Mouse (Mus musculus) natural killer cell, adult 2 months (primary cell): ENCODE results near the gene Hist2h2bb.
A peak's percentile ranks its signal among the peaks of the same experiment; 100 is the strongest.
"Not testable (repeated sequence)": the region's sequence is repeated elsewhere in the genome, so short reads cannot be mapped to it uniquely, and the experiment has no call there.

Experiments
- DNase-seq, 2 experiments: peaks; one replicate each; pipeline ENCODE4 v3.0.0; 2022; ENCODE audit warnings: low spot score in 2 of 2

Hist2h2bb gene

GRCm38 (mm10) chr3:96269511-96270474 is at the start of gene Hist2h2bb:
Gene Hist2h2bb (plus strand): TSS chr3:96269752.
- DNase-seq: peak; percentile 89 to 92

GRCm38 (mm10) chr3:96220131-96220764 is 49.3 kb upstream of the Hist2h2bb start:
- DNase-seq: not testable (repeated sequence)

- DNase-seq: peak; percentile 84 to 88
These were observed 48.5 kb upstream of the Hist2h2bb start, which contains the start of the genes Hist2h2ac and Hist2h2be for GRCm38 (mm10) chr3:96220765-96221639. Gene Hist2h2ac (minus strand): TSS chr3:96220880. Gene Hist2h2be (plus strand): TSS chr3:96221119.

GRCm38 (mm10) chr3:96221640-96222038 is 47.9 kb upstream of the Hist2h2bb start:
- no peak for DNase-seq

- DNase-seq: no peak
These were observed 46.8 kb upstream of the Hist2h2bb start for GRCm38 (mm10) chr3:96222774-96223173.

DNA sequence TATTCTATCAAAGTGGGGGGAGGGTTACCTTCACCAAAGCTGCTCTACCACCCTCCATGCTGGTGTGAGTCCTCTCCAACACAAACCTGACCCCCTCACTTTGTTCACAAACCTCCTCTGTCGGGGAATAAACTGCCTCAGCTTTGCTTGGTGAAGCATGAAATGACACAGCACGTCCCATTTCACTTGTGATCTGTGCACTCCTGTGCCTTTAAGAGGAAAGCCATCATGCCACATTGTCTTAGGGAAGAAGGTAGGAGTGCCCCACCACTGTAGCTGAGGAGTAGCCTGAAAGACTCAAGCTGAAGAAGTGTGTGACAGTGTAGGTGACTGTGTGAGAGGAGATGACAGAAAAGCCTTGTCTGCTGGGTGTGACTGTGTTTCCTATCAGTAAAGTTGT is 44.1 kb upstream of the Hist2h2bb start:
- no peak for DNase-seq

DNA sequence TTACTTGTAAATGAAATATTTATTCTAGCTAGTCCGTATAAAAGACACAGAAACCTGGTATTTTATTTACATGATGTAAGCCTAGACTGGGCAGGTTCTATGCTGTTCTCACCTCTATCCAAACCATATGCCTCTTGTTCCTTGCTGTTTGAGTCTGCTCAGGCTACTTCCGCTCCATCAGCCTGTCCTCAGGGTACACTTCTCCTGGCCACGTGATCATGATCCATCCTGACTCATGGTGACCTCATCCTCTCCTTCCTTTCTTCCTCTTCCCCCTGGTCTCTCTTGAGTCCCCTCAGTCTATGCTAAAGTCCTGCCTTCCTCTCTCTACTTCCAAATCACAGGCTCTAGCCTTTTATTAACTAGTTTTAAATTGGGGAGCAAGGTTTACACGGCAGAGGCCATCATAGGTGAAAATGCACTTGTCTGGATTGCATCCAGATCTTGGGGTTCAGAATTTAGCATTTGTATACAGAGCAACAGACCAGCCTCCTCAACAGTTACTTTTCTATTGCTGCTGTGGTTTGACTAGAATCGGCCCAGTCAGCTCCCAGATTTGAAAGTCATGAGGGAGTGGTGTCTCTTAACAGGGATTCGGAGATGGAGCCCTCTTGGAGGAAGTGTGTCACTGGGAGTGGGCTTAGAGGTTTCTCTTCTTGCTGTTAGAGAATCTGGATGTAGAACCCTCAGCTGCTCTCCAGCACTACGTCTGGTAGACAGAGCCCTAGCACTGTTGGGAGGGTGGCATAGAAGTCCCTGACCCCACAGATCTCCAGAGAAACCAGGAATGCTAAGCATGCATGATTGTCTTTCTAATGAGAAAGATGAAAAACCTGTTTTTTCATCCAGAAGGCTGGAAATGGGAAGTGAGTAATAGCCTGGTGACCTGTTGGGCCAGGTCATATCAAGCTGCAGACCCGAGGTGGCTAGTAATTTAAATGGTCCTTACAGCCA is 42.6 kb upstream of the Hist2h2bb start:
- no peak for DNase-seq

- no peak for DNase-seq
These were observed 40.7 kb upstream of the Hist2h2bb start for GRCm38 (mm10) chr3:96228828-96229227.

GRCm38 (mm10) chr3:96230404-96230803 is 39.1 kb upstream of the Hist2h2bb start:
- DNase-seq: no peak

- no peak for DNase-seq
These were observed 38.4 kb upstream of the Hist2h2bb start for GRCm38 (mm10) chr3:96230910-96231757.

DNA sequence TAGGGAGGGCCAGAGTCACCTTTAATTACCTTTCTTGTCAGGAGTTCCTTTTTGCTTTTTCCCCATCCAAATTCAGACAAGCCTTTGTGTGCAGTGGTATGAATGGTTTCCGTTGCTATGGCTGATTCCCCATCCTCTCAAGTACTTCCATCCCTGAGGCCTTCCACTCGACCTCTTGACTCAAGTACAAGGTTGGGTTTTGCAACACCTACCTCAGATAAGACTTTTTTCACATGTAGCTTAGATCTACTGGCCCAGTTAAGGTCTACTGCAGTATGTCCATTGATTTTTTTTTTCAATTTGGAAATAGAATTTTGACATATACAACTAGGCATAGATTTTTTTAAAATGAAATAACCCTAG is 37.8 kb upstream of the Hist2h2bb start:
- no peak for DNase-seq

- DNase-seq: no peak
These were observed 34.6 kb upstream of the Hist2h2bb start for GRCm38 (mm10) chr3:96234914-96235313.

DNA sequence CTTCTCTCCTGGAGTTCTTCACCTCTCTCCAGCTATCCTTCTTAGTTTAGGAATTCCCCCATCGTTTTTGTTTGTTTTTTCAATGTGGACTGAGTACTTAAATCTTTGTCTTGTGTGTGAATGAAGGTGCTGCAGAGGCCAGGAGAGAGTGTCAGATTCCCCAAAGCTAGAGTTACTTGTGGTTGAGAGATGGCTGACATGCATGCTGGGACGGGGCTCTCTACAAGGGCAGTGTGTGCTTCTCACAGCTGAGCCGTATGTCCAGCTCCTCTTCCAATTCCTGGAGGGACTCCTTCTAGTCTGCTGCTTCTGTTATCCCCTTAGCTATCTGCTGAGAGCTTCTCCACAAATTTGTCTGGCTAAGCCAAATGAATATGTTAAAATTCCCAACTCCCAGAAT is 33.7 kb upstream of the Hist2h2bb start:
- no peak for DNase-seq

DNA sequence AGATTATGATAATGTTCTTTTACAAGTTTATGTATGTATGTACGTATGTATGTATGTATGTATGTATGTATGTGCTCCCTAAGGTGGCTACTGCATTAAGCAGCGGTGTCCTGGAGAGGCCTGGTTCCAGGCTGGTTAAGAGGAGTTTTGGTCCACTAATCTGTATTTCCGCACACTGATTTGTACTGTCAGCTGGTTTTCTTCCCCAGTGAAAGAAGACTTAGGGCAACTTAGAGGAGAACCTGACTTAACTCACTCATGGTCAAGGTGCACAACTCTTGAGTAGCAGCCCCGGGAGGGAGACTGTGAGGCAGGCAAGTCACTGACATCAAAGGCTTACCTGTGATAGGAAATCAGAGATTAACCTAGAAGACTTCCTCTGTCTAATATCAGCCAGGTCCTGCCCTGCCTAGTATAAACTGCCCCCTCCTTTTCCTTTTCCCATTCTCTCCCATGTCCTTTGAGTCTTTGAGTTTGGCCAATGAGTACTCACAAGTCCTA is 32.7 kb upstream of the Hist2h2bb start:
- no peak for DNase-seq

GRCm38 (mm10) chr3:96237335-96237903 is 32.1 kb upstream of the Hist2h2bb start:
- no peak for DNase-seq

DNA sequence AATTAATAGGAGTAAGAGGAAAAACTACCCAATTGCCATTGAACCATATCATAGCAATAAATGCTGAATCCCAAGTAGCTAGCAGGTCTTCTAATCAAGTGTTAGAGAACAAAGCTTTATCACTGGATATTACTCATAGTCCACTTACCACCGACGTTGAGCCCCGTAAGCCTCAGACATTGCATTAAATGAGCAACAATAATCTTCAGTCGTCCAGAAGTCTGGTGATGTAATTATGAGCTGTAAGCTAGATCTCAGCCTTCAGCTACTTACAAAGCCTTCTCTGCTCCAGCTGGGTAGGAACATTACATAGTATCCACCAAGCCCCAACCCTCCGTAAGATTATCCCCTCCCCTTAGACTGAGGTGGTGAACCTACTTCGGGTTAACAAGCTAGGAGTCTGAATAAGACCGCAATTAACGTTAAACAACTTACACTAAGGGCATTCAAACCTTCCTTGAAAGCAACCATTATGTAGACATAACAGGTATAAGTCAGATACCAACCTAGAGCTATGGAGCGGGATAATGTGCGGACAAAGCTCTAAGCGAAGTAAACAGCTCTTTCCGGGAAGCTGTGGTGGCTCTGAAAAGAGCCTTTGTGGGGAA is 31.5 kb upstream of the Hist2h2bb start:
- no peak for DNase-seq

DNA sequence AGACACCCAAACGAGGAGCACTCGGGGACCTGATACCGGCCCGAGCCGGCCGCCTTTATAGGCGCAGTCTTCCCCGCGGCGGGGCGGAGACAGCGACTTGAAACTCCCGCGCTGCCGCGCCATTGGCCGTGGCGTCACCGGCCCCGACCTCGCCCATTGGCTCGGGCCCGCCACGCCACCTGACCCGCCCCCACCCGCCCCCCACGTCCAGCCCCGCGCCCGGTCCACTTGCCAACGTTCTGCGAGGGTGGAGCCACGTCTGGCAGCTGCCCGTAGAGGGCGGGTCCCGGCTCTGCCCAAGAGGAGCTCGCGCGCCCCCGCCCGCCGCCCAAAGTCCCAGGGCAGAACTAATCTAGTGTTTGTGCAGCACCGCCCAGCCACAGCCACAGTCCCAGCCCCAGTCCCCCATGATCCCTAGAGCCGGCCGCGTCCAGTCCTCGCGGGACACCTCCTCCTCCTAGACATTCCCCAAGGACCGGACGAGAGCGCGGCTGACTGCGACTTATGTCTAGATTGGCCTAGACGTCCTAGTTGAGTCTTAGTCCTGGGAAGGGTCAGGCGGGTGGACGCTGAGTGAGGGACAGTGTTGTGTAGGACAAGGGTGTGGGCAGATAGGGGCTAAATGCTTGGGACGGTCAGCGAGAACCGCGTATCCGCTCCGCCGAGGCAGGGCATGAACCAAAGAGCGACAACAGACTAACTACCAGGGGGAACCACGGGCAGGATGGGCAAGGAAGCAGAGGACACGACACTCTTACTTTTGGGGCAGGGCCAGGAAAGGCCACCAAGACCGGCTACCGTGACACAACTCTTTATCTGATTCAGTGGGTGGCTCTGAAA is 30.4 kb upstream of the Hist2h2bb start, which contains the start of gene Hist2h3c2:
Hist2h3c2 (minus strand) TSS at position 174 of the 840 bp plus-strand sequence.
- peak; percentile 44 to 56 for DNase-seq
